Mouse (Mus musculus) left cerebral cortex, postnatal 36 days (tissue): ENCODE results near the gene Tex13c3. TPM values are rescaled to one million over a fixed set of nuclear protein-coding genes. Genes with fewer than 3 reads are reported as not detected.
"Not testable (repeated sequence)": the region's sequence is repeated elsewhere in the genome, so short reads cannot be mapped to it uniquely, and the experiment has no call there.

ENCODE experiments used
- DNase-seq, 2 experiments: peaks; one replicate each; pipeline ENCODE4 v3.0.0; 2021 to 2022; ENCODE audit warnings: low spot score in 2 of 2, mixed read lengths in 1 of 2
- intact Hi-C: fragments of 180-260 bp; cut with DNase I; formaldehyde crosslinking; loops from one replicate; pipeline ENCODE4 v1.15.1; 2025
- total RNA-seq, 2 experiments: library from RNA; stranded (reverse); gene quantifications; 2 replicates each; pipeline ENCODE4 v1.2.3; 2021

The Tex13c3 gene
- not detected for total RNA-seq

- intact Hi-C loops, DNase-seq: not testable (repeated sequence)
Measured at GRCm38 (mm10) chrX:19481219-19481618, at the start of gene Tex13c3. Gene Tex13c3 (minus strand): TSS chrX:19481319.

- intact Hi-C loops, result no loop called here
- DNase-seq, result no peak
Measured at GRCm38 (mm10) chrX:19489731-19490130, 8.6 kb upstream of the Tex13c3 start.
